Mouse (Mus musculus) bone marrow, adult 2 months (tissue): ENCODE data around the gene Sel1l3. TPM values are rescaled to one million over a fixed set of nuclear protein-coding genes. Genes with fewer than 3 reads are reported as not detected.

Experiments
- H3K27ac ChIP-seq: fragments of 200-500 bp; 2 replicates; pipeline ENCODE4 v1.5.1; 2012; ENCODE audit warnings: low read depth, mild to moderate bottlenecking, control low read depth, inconsistent platforms, low read length; ENCODE audit not compliant: control insufficient read depth, poor library complexity, insufficient read depth
- H3K4me1 ChIP-seq: fragments of 200-500 bp; 2 replicates; pipeline ENCODE4 v1.6.1; 2011; ENCODE audit warnings: low read length; ENCODE audit not compliant: control insufficient read depth, insufficient read depth
- H3K4me3 ChIP-seq: fragments of 200-500 bp; replicated peaks from 2 replicates; pipeline ENCODE3; 2011; ENCODE audit warnings: mild to moderate bottlenecking, low read depth, low read length, control low read depth; ENCODE audit not compliant: control insufficient read depth
- CTCF ChIP-seq: fragments of 200-500 bp; IDR thresholded peaks from 2 replicates; pipeline ENCODE4 v1.5.1; 2011; ENCODE audit warnings: low read length, control low read depth; ENCODE audit not compliant: control insufficient read depth, insufficient read depth
- POLR2A ChIP-seq: fragments of 200-500 bp; IDR thresholded peaks from 2 replicates; pipeline ENCODE4 v1.6.1; 2011; ENCODE audit warnings: low read depth, mild to moderate bottlenecking, control low read depth, low read length, borderline replicate concordance; ENCODE audit not compliant: control insufficient read depth
- WGBS: fragments of 180-500 bp; shearing (Covaris S2); methylation state at CpG from one replicate; pipeline ENCODE4 v1.1.7; 2018; 5-methylcytosine and 5-hydroxymethylcytosine counted together
- polyA plus RNA-seq: library from polyadenylated mRNA; stranded (reverse); fragments of >200 nt; gene quantifications from 2 replicates; pipeline ENCODE4 v1.2.4, GENCODE M21; 2011; ENCODE audit warnings: low replicate concordance; ENCODE audit not compliant: missing spikeins, insufficient read depth, insufficient read length

Gene Sel1l3
- polyA plus RNA-seq, 1 experiment: not detected

- 45% methylated on average over 3 of the region's 3 CpGs for WGBS
Observed at GRCm38 (mm10) chr5:53194841-53195240, 18.9 kb downstream of the Sel1l3 start.

GRCm38 (mm10) chr5:53194421-53194820 is 19.3 kb downstream of the Sel1l3 start:
- no peak overlapping the region for H3K27ac ChIP-seq
- 33% methylated on average over 2 of the region's 2 CpGs for WGBS
- H3K4me3 ChIP-seq: no peak overlapping the region
- TF ChIP-seq CTCF (no peak), POLR2A (no peak)
- H3K4me1 ChIP-seq: 0 out of 2 replicates have a peak, but pooled peaks cover 1% of the 10 kb centered on the region

More at GRCm38 (mm10) chr5:53194841-53195240, 18.9 kb downstream of the Sel1l3 start:
- Histone ChIP-seq H3K4me1 (0 out of 2 replicates have a peak, but pooled peaks cover 1% of the 10 kb centered on the region), H3K27ac (no peak overlapping the region), H3K4me3 (no peak overlapping the region)
- TF ChIP-seq POLR2A: no peak
- no peak for TF ChIP-seq CTCF

GRCm38 (mm10) chr5:53193092-53194030 is 20.4 kb downstream of the Sel1l3 start:
- Histone ChIP-seq H3K27ac (no peak overlapping the region), H3K4me3 (no peak overlapping the region), H3K4me1 (0 out of 2 replicates have a peak, but pooled peaks cover 1% of the 10 kb centered on the region)
- WGBS: 82% methylated on average over 13 of the region's 13 CpGs
- TF ChIP-seq CTCF: no peak
- no peak for TF ChIP-seq POLR2A

- 7% methylated on average over 2 of the region's 2 CpGs for WGBS
- TF ChIP-seq CTCF: no peak
- TF ChIP-seq POLR2A: no peak
- Histone ChIP-seq H3K4me1 (no peaks in the 10 kb centered on the region), H3K27ac (no peak overlapping the region), H3K4me3 (no peak overlapping the region)
Observed at GRCm38 (mm10) chr5:53188608-53189007, 25.1 kb downstream of the Sel1l3 start.

- H3K27ac ChIP-seq: no peak overlapping the region
- 48% methylated on average over 10 of the region's 10 CpGs for WGBS
Observed at GRCm38 (mm10) chr5:53187245-53187644, 26.5 kb downstream of the Sel1l3 start.

GRCm38 (mm10) chr5:53185803-53186202 is 27.9 kb downstream of the Sel1l3 start:
- Histone ChIP-seq H3K27ac (no peak overlapping the region), H3K4me3 (no peak overlapping the region), H3K4me1 (no peaks in the 10 kb centered on the region)
- 90% methylated on average over 11 of the region's 11 CpGs for WGBS
- no peak for TF ChIP-seq CTCF
- no peak for TF ChIP-seq POLR2A

More at GRCm38 (mm10) chr5:53187245-53187644, 26.5 kb downstream of the Sel1l3 start:
- TF ChIP-seq POLR2A: no peak
- TF ChIP-seq CTCF: no peak
- H3K4me1 ChIP-seq: no peaks in the 10 kb centered on the region
- no peak overlapping the region for H3K4me3 ChIP-seq

GRCm38 (mm10) chr5:53179965-53180364 is 33.8 kb downstream of the Sel1l3 start:
- Histone ChIP-seq H3K27ac (no peak overlapping the region), H3K4me1 (no peaks in the 10 kb centered on the region), H3K4me3 (no peak overlapping the region)
- 76% methylated on average over 5 of the region's 5 CpGs for WGBS
- TF ChIP-seq POLR2A (no peak), CTCF (no peak)

DNA sequence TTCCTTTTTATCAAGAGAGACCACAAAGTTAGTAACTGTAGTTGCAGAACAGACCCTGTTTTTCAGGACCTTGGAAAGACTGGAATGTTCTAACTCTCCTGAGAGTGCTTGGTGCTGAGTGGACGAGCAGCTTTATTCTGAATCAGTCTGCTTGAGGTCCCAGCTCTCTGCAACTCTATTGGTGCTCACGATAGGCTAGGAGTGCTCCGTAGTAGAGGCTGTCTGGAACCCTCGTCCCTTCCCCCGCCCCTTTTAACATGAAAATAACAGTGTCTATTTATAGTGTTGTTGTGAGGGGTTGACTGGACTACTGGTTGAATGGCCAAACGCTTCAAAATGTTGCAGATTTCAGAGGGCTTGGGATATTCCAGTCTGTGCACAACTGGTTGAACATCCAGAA is 37.0 kb downstream of the Sel1l3 start:
- TF ChIP-seq POLR2A (no peak), CTCF (no peak)
- Histone ChIP-seq H3K4me3 (no peak overlapping the region), H3K4me1 (no peaks in the 10 kb centered on the region), H3K27ac (no peak overlapping the region)
- WGBS: 71% methylated on average over 6 of the region's 6 CpGs
